Mouse (Mus musculus): ENCODE data around the gene Mef2b.

The Mef2b gene

GRCm38 (mm10) chr8:70134931-70135330, 4.6 kb upstream of the Mef2b start:
- DNase-seq, result no peak

GRCm38 (mm10) chr8:70136591-70136990, 2.9 kb upstream of the Mef2b start:
- DNase-seq, result no peak

GRCm38 (mm10) chr8:70137890-70138289, 1.6 kb upstream of the Mef2b start:
- DNase-seq, result no peak

GRCm38 (mm10) chr8:70139981-70140380, 470 bp downstream of the Mef2b start:
- no peak for DNase-seq

GRCm38 (mm10) chr8:70147678-70148607, 8.4 kb downstream of the Mef2b start:
- no peak for DNase-seq

GRCm38 (mm10) chr8:70150158-70150557, 10.6 kb downstream of the Mef2b start:
- no peak for DNase-seq

GRCm38 (mm10) chr8:70152537-70153257, 13.2 kb downstream of the Mef2b start:
- DNase-seq, result peak in 1 of 2 experiments; percentile 35

GRCm38 (mm10) chr8:70157240-70157800, 17.8 kb downstream of the Mef2b start:
- no peak for DNase-seq

GRCm38 (mm10) chr8:70158069-70158853, 18.8 kb downstream of the Mef2b start:
- peak; percentile 30 to 47 for DNase-seq

GRCm38 (mm10) chr8:70159211-70159610, 19.7 kb downstream of the Mef2b start:
- DNase-seq, result no peak

GRCm38 (mm10) chr8:70160015-70160414, 20.5 kb downstream of the Mef2b start:
- DNase-seq, result no peak

GRCm38 (mm10) chr8:70163316-70163715, 23.8 kb downstream of the Mef2b start:
- DNase-seq, result no peak

- DNase-seq, result peak; percentile 65 to 73
Measured at GRCm38 (mm10) chr8:70166504-70167110, 27.1 kb downstream of the Mef2b start.

GRCm38 (mm10) chr8:70170116-70170515, 30.6 kb downstream of the Mef2b start:
- DNase-seq, result no peak

GRCm38 (mm10) chr8:70170748-70171147, 31.2 kb downstream of the Mef2b start:
- DNase-seq, result no peak

- no peak for DNase-seq
Measured at GRCm38 (mm10) chr8:70171240-70171639, 31.7 kb downstream of the Mef2b start.

GRCm38 (mm10) chr8:70172043-70172681, 32.7 kb downstream of the Mef2b start, which contains the start of gene Tmem161a:
TSS of gene Tmem161a (plus strand) at chr8:70172356.
- peak; percentile 87 to 91 for DNase-seq

- DNase-seq, result no peak
Measured at GRCm38 (mm10) chr8:70173320-70173719, 33.8 kb downstream of the Mef2b start.

GRCm38 (mm10) chr8:70174079-70174478, 34.6 kb downstream of the Mef2b start:
- DNase-seq, result no peak

- DNase-seq, result no peak
Measured at GRCm38 (mm10) chr8:70178231-70178630, 38.7 kb downstream of the Mef2b start.

GRCm38 (mm10) chr8:70179082-70179481, 39.6 kb downstream of the Mef2b start:
- no peak for DNase-seq
